In the genomic region with DNA sequence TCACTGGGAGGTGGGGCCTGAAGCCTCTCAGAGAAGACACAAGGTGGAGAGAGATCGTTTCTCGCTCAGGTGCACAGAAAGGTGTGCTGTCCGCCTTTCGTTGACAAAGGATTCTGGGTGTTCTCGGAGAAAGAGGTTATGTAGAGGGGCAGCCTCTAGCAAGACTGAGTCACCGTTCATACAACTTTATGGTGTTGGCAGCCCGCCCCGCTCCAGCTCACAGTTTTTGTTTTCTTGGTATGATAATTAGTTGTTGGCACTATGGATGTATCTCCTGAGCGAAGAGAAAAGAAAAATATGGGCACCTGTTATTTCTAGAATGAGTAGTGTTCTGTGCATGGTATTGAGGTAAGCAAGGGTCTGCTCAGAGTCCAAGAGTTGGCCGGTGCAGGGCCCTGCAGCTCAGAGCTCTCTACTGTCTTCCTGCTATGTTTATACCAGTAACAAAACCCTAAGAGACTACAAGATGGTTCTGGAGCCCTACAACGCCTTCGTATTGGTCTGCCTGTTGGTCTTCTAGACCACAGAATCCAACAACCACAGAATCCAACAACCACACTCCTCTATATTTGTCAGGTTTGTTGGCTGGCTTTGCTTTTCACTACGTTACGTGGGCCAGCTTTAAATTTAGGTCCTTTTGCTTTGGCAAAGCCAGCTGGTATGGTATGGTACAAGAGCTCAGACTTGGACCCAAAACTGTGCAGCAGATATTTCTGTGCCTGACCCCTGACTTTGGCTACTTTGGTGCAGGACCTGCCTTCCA, we compare ENCODE assay signal across 12 mouse cellular contexts. TPM values are rescaled to one million over a fixed set of nuclear protein-coding genes. Genes with fewer than 3 reads are reported as not detected.
A peak's percentile ranks its signal among the peaks of the same experiment; 100 is the strongest.
DNase-seq lines count a peak whose midpoint lies in the region.
"Had no signal": no experiment of that assay in that cellular context is flagged by ENCODE, and none has a peak within 500 bp of the region (broad histone marks: within the 10 kb centered on the region; RNA-seq: fewer than 3 reads in every experiment).

No protein-coding gene starts in this region.

- peak; percentile 12 for DNase-seq in adrenal gland, postnatal 14 days
- no peak for DNase-seq in adrenal gland, adult 8-10 months
- peak; percentile 29 for DNase-seq in kidney, postnatal 10 days
- no peak for DNase-seq in kidney, adult 11 months
- peak; percentile 31 for DNase-seq in right cerebral cortex, adult 18-20 months
- DNase-seq in right cerebral cortex, postnatal 14 days: no peak
- DNase-seq in right cerebral cortex, postnatal 25 days: peak; percentile 29
- no peak for DNase-seq in neural tube, embryonic 10.5 days (ENCODE audit: extremely low spot score, low spot score)
- DNase-seq: cerebellum, adult 18-20 months; cerebellum, postnatal 25 days; heart, postnatal 10 days; kidney, adult 18-20 months had no signal

RNA-seq across cellular contexts. Expression of a gene that starts 28.2 kb away (rescaled TPM):
- 173 and 192 TPM in 2 replicates for total RNA-seq in adrenal gland, postnatal 14 days (2021)
- 100 to 1,000 TPM in 3 of 4 experiments, 10 to 100 TPM in 1; 86.0 to 164 (median 138) TPM for total RNA-seq in adrenal gland, adult 8-10 months (2022)

Comparison
In these comparisons a context has a peak if more than half of its experiments do, and no peak if none do; other contexts are left out.
1. DNase-seq: peak in adrenal gland, postnatal 14 days (single experiment), kidney, postnatal 10 days (single experiment), right cerebral cortex, adult 18-20 months (single experiment) and right cerebral cortex, postnatal 25 days (single experiment); none in adrenal gland, adult 8-10 months (single experiment), kidney, adult 11 months (single experiment), right cerebral cortex, postnatal 14 days (single experiment) and neural tube, embryonic 10.5 days (single experiment).